Mouse (Mus musculus) adrenal gland, adult 8-10 months (tissue): ENCODE data around the gene Ankrd22. TPM values are rescaled to one million over a fixed set of nuclear protein-coding genes. Genes with fewer than 3 reads are reported as not detected.

Source experiments
- DNase-seq: peaks from one replicate; pipeline ENCODE4 v3.0.0; 2022
- total RNA-seq, 4 experiments: library from RNA; stranded (reverse); gene quantifications; 2 replicates each; pipeline ENCODE4 v1.2.4; 2022

The Ankrd22 gene
- total RNA-seq, 4 experiments from 2014 or later: not detected

DNA sequence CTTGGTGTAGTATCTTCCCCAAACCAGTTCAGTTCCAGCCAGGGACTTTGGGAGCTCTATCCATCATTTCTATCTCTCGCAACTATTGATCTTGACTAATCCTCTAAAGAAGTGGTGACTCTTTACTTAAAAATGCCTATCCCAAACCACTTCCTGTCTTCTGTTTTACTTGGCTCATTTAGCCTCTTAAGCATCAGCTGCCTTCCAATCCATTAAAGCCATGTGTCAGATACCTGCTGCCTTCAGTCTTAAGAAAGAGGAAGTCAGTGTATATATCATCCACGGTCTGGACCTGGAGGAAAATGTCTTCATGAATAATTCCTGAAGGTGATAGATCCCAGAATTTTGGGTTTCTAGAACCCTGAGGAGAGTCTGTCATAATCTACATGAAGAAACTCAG lies 14.5 kb upstream of the Ankrd22 start:
- no peak for DNase-seq

DNA sequence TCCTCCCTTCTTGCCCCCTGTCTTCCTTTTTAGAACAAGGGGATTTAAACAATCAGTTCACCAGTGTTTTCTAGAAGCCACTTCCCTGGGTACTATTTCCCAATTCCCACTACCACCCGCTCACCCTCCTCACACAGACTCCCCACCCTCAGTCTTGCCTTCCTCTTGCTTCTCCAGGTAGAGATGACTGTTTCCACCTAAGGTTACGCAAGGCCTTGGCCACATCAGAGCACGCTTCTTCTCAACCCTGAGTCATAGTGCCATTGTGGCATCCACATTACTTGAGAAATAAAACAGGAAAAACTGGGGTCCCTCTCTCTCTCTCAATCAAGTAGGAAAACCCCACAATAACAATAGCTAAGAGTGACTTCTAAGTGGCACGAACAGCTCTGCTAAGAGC lies 13.3 kb upstream of the Ankrd22 start:
- no peak for DNase-seq

DNA sequence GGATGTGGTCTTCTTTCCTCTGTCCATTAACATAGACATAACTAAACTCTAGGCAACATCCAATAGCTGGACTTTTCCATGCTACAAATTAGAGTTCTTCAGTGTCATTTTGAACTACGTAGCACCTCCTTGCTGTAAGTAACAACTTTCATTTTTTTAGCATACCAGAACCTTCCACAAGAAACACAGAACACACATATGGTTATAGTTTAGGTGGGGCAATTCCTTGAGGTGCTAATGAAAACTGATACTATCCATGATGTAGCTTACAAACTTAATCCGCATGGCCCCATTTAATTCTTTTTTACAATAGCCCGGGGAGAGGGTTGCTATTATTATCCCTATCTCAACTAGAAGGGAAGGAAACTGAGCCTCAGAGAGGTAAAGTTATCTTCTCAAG lies 8.2 kb upstream of the Ankrd22 start:
- no peak for DNase-seq

DNA sequence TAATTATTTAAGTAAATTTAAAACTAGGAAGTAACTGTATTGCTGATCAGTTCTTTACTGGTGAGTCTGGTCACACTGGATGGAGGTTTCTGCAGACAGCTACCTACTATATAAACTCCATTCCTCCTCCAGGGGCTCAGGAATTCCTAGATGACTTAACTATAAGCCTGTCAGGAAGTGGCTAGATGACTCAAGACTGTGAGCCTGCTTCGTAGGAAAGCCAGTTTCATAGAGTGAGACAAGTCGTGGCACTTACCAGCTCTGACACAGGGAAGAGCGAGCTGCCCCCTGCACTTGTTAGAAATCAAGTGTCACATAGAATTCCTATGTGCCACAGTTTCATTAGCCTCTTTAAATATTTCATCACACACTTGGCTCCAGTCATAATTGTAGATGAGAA lies 5.3 kb upstream of the Ankrd22 start:
- DNase-seq: no peak

DNA sequence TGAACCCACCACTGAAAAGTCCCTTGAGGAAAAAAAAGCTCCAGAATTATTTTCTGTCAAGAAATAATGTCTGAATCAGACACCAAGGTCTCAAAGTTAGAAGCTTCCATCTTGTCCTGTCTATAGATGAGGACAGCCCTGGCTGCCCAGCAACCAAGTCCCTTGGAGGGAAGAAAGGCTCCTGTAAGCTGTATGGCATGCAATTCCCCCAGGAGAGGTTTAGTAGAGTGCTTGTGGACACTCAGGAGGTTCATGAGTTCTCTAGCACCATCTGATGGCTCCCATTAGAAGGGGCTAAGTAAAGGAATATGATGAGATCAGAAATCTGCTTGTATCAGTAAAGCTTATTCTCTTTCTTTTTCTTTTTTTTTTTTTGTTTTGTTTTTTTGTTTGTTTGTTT lies 3.3 kb upstream of the Ankrd22 start:
- no peak for DNase-seq

DNA sequence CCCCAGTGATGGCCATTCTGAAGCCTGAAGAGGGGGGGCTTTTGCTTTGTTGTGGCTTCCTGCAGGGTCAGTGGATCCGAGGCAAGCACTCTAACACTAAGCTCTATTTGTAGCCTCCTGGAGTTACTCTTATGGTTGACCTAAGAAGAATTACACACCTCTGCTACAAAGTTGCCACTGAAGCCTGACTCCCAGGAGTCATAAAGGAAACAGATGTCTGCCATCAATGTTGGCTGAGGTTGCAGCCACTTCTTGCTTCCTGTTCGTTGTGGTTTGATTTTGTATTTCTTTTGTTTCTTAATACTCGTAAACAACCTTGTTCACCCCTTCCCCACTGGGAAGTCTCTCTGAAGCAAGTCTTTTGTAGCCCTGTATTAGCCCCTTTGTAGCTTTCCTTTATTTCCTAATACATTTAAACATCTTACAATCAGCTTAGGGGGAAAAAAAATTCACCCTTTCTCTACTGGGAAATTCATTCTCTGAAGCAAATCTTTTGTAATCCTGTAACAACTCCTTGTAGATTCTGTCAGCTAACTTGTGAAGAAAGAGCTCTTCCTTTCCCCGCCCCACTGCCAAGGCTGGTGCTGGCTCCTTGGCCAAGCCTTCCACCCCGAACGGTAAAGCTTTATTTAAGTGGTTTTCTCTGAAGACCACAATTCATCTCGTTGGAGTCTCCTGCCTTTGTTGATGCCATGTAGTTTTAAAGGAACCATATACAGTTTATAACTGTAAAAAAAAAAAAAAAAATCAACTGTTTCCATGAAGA lies 2.2 kb upstream of the Ankrd22 start:
- DNase-seq: no peak

DNA sequence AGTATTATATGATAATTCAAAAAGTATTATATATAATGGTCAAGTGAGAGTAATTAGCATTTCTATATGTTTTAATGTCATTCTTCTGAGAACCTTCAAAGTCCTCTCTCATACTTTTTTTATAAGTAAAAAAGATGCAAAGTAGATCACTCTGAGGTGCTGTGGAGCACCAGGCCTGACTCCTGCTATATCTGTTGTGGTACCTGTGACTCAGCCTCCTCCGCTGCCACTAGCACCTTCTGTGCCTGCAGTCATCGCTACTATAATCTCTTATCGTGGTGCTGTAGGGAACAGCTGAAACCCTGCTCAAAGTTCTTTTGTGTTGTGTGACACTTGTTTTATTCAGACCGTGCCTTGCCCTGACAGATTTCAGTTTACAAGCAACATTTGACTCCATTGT lies 533 bp upstream of the Ankrd22 start:
- DNase-seq: no peak

DNA sequence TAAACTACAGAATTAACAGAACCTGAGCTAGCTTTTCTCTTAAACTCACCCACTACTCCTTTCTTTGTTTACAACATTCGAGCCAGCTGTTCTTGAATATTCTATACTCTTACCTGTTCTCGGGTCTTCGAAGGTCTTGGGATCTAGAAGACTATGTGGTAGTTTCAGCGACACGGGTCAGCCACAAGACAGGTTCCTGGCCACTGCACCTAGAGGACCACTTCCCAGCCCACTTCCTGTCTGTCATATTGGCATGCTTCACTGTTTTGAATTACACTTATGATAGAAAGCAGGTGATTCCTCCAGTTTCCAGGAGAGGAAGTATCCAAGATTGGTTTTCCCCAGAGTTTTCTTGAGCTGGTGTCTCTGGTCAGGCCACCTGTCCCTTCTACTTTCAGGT lies 3.2 kb downstream of the Ankrd22 start:
- DNase-seq: no peak

DNA sequence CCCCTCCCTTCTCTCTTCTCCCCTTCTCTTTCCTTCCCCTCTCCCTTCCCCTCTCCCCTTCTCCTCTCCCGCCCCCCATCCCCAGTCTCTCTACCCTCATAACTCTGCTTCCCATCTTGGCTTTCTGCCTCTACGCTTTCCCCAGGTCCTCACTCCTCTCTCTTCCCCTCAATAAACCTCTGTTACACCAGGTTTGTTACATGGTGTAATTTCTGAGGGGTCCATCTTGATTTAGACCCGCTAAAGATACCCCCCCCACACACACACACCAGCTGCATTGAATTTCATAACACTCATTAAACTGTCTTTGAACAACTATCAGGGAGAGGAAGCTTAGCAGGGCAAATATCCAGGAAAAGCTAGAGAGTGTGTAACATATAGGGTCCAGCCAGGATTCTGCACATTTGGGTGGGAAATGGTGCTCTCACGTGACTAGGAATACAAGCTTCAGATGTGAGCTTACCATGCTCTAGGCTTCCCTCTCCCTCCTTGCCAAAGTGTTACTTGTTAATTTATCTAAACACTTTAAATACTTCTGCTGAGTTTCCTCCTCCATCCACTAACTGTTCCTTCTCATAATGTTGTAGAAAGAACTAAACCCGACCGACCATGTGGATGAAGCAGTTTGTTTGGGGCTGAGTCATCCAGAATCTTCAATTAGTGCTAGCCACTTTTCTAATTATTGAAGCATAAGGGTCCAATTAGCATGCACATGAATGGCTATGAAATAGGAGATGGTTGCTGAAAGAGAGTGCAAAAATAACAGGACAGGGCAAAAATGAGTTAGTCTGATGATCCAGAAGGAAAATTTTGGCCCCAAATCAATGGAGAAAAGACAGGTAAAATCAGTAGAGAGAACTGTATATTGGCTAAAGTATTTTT lies 12.3 kb downstream of the Ankrd22 start:
- DNase-seq: no peak

DNA sequence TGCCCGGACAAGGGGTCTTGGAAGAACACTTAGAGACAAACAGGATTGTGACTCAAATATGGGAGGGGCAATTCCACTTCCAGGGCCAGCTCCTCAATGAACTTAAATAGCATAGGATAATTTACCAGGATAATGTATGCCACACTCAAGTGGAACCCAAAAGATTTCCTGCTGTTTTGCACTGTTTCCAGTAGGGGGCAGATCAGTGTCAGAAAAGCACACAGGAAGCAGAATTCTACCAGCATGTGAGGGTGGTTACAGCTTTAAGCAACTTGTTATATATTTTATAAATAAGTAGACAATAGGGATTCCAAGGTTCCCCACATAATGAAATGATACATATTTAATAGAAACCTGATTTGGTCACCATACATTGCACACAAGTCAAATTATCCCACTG lies 13.9 kb downstream of the Ankrd22 start:
- DNase-seq: no peak

DNA sequence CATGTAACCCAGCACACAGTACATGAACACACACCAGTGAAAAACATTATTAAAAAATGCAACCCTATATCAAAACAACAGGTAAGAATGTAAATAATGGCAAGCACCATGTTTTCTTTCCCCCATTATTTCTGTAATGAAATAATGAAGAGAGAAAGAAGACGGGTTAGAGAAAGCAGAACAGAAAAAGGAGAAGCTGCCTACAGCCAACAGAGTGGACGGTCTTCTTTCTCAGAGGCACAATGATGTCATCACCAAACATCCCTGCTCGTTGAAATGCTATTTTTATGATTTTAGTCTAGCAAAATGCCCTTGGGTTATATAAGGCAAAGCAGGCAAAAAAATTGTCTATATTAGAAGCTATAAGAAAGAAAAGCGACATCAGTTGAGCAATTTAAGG lies 17.4 kb downstream of the Ankrd22 start:
- no peak for DNase-seq

DNA sequence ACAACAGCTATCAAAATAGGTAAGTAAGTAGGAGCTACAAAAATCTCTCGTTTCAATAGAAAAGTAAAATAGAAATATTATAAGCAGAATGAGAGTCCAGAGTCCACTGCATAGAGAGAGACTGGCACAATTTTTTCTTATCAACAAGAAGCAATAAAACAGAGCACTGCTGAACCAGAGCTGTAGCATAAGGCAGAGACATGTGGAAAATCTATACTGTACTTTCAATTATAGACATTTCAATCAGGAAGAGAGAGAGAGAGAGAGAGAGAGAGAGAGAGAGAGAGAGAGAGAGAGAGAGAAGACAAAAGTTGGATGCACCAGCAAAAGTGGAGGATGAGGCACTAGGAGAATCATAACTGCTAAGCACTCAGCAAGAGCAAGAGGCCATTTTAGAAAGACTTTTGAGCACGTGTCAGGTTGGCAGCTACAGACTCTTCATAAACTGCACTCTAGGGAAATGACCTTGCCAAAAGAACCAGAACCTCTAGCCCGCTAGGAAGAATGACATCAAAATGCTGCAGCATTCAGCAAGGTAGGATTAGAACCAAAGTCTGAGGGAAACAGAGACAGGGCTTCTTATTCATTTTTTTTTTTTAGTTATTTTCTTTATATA lies 26.3 kb downstream of the Ankrd22 start:
- DNase-seq: no peak

DNA sequence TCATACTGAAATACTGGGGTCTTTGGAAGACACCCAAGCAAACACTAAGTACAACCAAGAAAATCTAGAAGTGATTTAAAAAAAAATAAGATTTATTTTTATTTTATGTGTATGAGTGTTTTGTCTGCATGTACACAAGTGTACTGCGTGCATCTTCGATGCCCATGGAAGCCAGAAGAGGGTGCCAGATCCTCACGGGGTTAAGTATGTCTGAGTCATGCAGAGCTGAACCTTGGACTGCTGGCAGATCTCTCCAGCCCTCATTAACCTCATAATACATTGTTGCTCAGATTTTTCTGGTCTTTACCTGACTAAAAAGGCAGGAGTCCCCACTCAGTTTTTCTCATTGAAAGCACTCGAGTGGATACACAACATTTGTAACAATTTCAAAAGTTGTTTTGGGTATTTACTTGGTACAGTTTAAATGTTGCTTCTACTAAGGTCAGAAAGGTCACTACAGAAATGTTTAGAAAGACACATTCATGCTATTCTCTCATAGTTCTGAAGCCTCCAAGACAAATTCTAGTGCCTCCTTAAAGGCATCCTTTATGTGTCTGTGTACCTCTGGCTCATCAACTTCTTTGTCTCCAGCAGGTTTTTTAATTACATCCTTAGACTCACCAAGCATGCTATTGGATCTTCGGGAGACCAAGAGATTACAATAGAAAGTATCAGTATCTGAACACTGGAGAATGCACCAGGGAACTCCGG lies 27.0 kb downstream of the Ankrd22 start:
- DNase-seq: no peak

DNA sequence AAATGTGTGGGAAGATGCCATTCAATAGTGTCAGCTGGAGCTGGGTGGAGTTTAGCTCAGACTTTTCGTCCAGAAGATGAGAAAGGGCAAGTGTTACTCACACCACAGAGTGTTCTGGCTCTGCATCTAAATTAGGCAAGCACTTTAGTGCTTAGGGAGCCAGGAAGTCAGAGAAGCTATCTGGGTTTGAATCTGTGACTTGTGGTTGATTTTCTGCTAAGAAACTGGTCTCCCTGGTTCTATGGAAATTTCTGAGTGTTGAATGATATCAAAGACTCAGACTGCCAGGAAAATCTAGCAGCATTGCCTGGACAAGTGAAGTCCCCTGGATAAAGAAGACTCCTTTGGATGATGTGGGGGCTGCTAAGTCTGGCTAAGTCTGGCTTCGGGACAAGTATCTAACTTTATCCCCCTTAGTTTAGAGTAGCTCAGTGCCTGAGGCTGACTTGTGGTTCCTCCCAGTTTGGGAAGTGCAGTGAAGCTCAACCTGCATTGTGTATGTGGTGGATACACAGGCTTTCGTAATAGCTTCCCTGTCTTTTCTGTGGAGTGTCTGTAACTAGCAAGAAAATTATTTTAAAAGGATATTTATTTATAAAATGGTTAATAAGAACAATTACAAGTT lies 45.6 kb downstream of the Ankrd22 start:
- DNase-seq: no peak

DNA sequence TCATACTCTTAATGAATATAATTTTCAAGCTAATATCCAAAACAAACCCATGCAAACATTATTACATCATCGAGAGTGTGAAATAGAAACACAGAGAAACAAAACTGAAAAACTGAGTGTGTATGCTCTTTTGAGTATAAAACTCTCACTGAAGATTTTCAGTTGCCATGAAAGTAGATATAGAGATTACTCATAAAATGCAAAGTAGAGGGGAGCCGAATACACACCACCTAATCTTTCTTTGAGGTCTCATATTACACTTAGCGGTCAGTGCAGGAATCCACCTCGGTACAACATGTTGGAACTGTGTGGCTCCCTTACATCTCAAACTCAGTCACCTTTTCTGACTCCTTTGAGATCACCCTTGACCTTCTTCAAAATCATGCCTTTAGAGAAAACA lies 46.2 kb downstream of the Ankrd22 start:
- DNase-seq: no peak

DNA sequence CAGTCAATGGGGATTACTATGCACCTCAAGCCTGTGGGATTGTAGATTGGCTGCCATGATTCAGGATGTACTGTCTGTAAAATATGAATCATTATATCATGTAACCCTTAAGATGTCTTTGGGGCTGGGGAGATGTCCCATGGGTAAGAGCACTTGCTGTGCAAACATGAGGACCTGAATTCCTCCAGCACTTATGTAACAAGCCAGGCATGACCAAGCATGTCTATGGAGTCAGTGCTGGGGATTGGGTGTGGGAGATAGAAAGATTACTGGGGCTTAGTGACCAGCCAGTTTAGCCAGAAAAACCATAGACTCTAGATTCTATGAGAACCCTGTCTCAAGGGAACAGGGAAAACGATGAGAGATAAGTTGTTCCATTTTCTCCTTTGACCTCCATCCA lies 46.8 kb downstream of the Ankrd22 start:
- no peak for DNase-seq

DNA sequence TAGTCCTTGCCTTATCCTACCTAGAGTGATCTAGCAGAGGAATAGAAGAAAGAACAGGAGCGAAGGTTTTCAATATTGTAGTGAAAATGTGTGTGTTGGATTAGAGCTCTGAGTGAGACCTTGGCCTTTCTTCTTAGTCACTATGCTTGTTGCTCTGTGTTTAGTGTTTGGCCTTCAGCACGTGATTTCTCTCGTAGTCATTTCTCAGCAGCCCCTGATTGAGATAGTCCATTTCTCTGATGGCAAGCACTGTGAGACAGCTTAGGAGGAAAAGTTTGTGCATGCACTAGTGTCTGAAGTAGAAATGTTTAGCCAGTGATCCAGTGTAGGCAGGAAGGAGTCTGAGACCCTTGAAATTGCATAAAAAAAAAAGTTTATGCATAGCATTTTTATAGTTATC lies 61.0 kb downstream of the Ankrd22 start:
- peak; percentile 15 for DNase-seq

DNA sequence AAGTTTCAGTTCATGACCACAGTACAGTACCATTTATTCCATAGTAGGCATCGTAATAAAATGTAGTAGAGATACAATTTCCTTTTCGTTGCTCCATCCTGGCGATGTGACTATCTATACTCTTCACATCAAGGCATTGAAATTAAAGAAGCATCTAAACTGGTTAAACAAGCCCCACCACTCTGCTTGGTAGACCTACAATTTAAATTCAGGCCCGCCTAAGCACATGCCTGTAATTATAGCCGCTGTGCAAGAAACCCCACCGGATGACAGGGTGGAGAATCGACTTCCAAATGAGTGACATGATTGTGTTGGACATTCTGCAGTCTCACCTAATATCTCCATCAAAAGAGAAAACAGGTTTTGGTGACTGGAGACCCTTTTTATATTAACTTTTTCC lies 64.0 kb downstream of the Ankrd22 start:
- DNase-seq: no peak

DNA sequence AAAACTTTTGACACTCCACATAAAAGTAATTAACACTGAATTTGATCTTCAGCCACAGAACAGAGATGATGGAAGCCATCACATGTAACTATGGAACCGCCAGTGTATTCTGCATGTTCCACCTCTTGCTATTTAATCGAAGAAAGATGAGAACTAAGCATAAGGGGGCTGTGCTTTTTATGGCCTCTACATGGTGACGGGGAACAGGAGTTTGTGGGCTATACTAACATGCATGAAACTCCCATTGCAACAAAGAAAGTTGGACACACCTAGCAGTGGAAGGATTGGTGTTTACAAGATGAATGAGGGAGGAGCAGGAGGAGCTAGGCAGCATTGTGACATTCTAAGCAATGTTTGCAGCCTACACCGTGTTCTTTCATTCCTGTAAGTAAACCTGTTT lies 65.2 kb downstream of the Ankrd22 start, which contains the start of gene Lipm:
Gene Lipm, plus strand, starts transcription at position 301 of the 400 bp plus-strand sequence.
- no peak for DNase-seq

DNA sequence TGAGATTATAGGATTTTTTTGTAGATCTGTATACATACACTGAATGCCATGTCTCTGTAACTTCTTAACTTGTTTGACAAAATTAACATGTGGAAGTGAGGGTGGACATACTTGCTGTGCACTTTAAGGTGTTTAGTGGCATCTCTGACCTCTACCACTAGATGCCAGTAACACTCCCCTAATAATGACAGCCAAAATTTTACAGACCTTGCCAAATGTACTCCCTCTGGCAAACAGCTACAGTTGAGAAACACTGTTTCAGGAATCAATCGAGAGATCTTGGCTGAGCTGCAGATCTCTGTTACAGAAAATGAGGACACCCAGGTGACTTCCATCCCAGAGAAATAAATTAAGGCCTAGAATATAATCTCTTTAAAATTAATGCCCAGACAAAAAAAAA lies 69.6 kb downstream of the Ankrd22 start:
- no peak for DNase-seq

DNA sequence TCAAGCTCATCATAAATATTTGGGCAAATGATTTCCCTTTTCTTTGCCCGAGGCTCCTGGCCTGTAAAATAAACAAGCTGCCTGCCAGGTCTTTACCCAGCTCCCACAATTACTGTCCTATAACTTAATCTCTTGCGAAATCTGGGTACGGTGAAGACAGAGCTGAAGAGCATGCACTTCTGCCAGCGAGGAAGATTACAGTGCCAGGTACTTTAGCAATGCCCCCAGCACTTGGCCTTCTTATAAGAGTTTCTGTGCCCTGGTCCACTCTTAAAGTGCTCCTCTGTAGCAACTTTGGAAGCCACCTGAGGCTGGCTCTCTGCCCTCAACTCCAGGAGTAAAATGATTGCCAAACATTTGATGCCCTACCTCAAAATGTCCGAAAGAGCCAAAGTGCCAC lies 70.5 kb downstream of the Ankrd22 start:
- DNase-seq: no peak

DNA sequence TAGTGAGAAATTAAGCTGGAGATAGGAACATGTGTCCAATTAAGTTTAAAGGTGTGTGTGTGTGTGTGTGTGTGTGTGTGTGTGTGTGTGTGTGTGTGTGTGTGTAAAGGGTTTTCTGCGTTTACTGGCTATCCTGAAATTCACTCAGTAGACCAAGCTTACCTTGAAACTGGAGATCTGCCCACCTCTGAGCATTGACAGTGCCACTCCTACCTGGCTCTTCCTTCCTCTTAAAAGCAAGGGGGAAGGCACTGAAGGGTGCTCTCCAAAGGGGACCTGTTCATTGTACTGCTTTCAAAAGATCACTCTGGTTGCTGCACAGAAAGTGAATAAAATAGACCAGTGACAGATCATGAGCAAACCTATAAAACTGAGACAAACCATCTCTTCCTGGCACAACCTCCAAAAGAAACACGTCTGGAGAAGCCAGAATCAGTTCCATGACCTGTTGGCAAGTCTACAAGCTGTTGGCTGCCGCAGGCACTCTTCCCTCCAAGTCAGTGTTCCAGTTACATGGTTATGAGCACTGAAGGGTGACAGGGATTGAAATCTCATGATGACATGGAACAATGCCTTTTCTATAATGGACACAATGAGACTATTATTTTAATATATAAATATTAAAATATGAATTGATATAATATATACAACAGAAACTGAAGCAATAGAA lies 76.7 kb downstream of the Ankrd22 start:
- no peak for DNase-seq
